In the genomic region with DNA sequence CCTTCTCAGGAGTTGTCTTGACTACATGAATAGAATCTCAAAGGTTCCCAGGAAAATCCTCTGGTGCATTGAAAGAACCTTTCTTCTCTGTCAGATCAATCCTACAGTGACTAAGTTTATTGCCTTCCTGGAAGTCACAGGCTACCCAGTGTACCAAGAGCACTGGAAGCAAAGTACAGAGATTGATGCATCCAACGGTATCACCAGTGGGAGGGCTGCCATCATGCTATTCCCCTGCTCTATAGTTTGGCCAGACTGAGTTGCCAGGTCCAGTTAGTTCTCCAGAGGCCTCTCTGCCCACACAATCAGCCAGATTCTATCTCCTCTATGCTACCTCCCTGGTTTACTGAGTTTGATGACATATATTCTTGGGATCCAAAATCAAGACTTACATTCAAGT, we compare ENCODE assay signal across 23 mouse cellular contexts.
"Had no signal": no experiment of that assay in that cellular context is flagged by ENCODE, and none has a peak within 500 bp of the region (broad histone marks: within the 10 kb centered on the region; RNA-seq: fewer than 3 reads in every experiment).

No protein-coding gene starts in this region.

- H3K36me3 ChIP-seq: kidney, embryonic 15.5 days; limb, embryonic 12.5 days; limb, embryonic 15.5 days had no signal

- ATAC-seq: intestine, postnatal 0 days; liver, postnatal 0 days; lung, postnatal 0 days had no signal

- H3K4me3 ChIP-seq: kidney, embryonic 15.5 days; limb, embryonic 12.5 days; limb, embryonic 15.5 days; myocyte had no signal

- H3K4me2 ChIP-seq: kidney, embryonic 15.5 days; limb, embryonic 12.5 days; limb, embryonic 15.5 days; liver, embryonic 11.5 days; lung, embryonic 14.5 days had no signal

- H3K27ac ChIP-seq: kidney, embryonic 15.5 days; limb, embryonic 12.5 days; limb, embryonic 15.5 days; liver, embryonic 14.5 days; macrophage; stomach, postnatal 0 days had no signal

- H3K9me3 ChIP-seq: kidney, embryonic 15.5 days; limb, embryonic 12.5 days; limb, embryonic 15.5 days had no signal

- DNase-seq: kidney, adult 8-10 months; kidney, postnatal 10 days; kidney, postnatal 4 days; left cerebral cortex, postnatal 4 days; liver, postnatal 0 days; lung, embryonic 14.5 days; midbrain, embryonic 14.5 days; right cerebral cortex, adult 18-20 months; right cerebral cortex, postnatal 14 days; right cerebral cortex, postnatal 4 days; thymus, adult 2 months; thymus, postnatal 14 days; thymus, postnatal 4 days had no signal

- H3K4me1 ChIP-seq: kidney, embryonic 15.5 days had no signal

- H3K9ac ChIP-seq: kidney, embryonic 15.5 days; limb, embryonic 12.5 days; limb, embryonic 15.5 days; liver, embryonic 14.5 days; liver, postnatal 0 days; lung, embryonic 14.5 days had no signal

- H3K27me3 ChIP-seq: kidney, embryonic 15.5 days; limb, embryonic 12.5 days had no signal
